Mouse (Mus musculus) MEL (cell line): ENCODE measurements around the gene Ppp2r5b.

ENCODE experiments used
- CHD2 ChIP-seq: IDR thresholded peaks from 2 replicates; pipeline ENCODE4 v1.6.1; 2011; ENCODE audit warnings: low read length, improper control_type of control experiment
- CTCF ChIP-seq, 3 experiments: IDR thresholded peaks in 2 of 3; conservative IDR thresholded peaks in 1 of 3; 2 replicates each; pipeline ENCODE4 v1.5.1; 2011 to 2012; ENCODE audit warnings: low read length in 3 of 3, low read depth in 2 of 3, mild to moderate bottlenecking in 2 of 3, improper control_type of control experiment in 1 of 3, inconsistent platforms in 1 of 3, mixed read lengths in 1 of 3, moderate library complexity in 1 of 3; ENCODE audit not compliant: control insufficient read depth in 1 of 3, insufficient read depth in 1 of 3, poor library complexity in 1 of 3, severe bottlenecking in 1 of 3
- E2F4 ChIP-seq: IDR thresholded peaks from 2 replicates; pipeline ENCODE4 v1.6.1; 2011; ENCODE audit warnings: low read depth, low read length, improper control_type of control experiment, borderline replicate concordance
- ELF1 ChIP-seq: IDR thresholded peaks from 2 replicates; pipeline ENCODE4 v1.6.1; 2014; ENCODE audit warnings: low read depth, mild to moderate bottlenecking, inconsistent platforms, low read length, improper control_type of control experiment, moderate library complexity
- GATA1 ChIP-seq: IDR thresholded peaks from 2 replicates; pipeline ENCODE4 v1.6.1; 2011; ENCODE audit warnings: low read depth, low read length, improper control_type of control experiment
- JUND ChIP-seq: IDR thresholded peaks from 2 replicates; pipeline ENCODE4 v1.6.1; 2011; ENCODE audit warnings: low read depth, mild to moderate bottlenecking, improper control_type of control experiment, low read length
- MAFK ChIP-seq: IDR thresholded peaks from 2 replicates; pipeline ENCODE4 v1.6.1; 2011; ENCODE audit warnings: low read depth, mild to moderate bottlenecking, low read length, improper control_type of control experiment, borderline replicate concordance
- POLR2A ChIP-seq, 2 experiments: IDR thresholded peaks; 2 replicates each; pipeline ENCODE4 v1.6.1; 2011 to 2012; ENCODE audit warnings: low read length in 2 of 2, mild to moderate bottlenecking in 2 of 2, control low read depth in 1 of 2, improper control_type of control experiment in 1 of 2, low read depth in 1 of 2, moderate library complexity in 1 of 2; ENCODE audit not compliant: control insufficient read depth in 1 of 2, insufficient read depth in 1 of 2, poor library complexity in 1 of 2
- TCF12 ChIP-seq: IDR thresholded peaks from 2 replicates; pipeline ENCODE4 v1.6.1; 2014; ENCODE audit warnings: low read depth, mild to moderate bottlenecking, inconsistent platforms, low read length, improper control_type of control experiment, moderate library complexity
- USF1 ChIP-seq: IDR thresholded peaks from 2 replicates; pipeline ENCODE4 v1.6.1; 2014; ENCODE audit warnings: low read depth, mild to moderate bottlenecking, inconsistent platforms, low read length, improper control_type of control experiment, moderate library complexity
- ZMIZ1 ChIP-seq: IDR thresholded peaks from 2 replicates; pipeline ENCODE4 v1.6.1; 2012; ENCODE audit warnings: low read depth, mild to moderate bottlenecking, inconsistent platforms, low read length, improper control_type of control experiment, moderate library complexity

- TF ChIP-seq JUND (no peak), CHD2 (no peak), CTCF (IDR thresholded peaks at IDR 0.05 in 2 of 3, conservative IDR thresholded peaks at IDR 0.05 in 1 of 3; ENCODE audit: control insufficient read depth in 1 of 3, insufficient read depth in 1 of 3, low read depth in 2 of 3, low read length in 3 of 3, poor library complexity in 1 of 3, severe bottlenecking in 1 of 3) (no peak), TCF12 (no peak), E2F4 (no peak), POLR2A (IDR thresholded peaks at IDR 0.05; ENCODE audit: control insufficient read depth in 1 of 2, insufficient read depth in 1 of 2, low read depth in 1 of 2, low read length in 2 of 2, poor library complexity in 1 of 2) (no peak), ZMIZ1 (no peak), USF1 (no peak), ELF1 (no peak), MAFK (no peak), GATA1 (no peak)
Observed at GRCm38 (mm10) chr19:6230411-6230810, 5.3 kb downstream of the Ppp2r5b start.
